Comparison of ENCODE assay signal across 8 mouse cellular contexts in the genomic region with DNA sequence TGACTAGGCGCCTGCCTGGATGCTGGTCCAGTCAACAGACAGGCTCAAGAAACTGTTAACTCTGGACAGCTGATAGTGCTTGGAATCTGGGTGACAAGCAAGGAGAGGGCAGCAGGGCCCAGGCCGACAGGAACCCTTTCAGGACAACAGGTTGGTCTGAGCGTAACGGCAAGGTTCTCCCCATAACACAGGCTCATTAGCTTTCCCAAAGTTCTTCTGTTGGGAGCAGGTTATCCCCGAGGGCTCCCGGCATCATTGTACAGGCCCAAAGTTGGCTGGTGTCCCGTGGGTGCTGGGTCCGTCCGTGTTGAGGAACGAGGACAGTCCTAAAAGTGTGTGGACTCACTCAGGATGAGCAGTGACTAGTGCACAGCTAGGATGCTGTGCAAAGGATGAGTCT. TPM values are rescaled to one million over a fixed set of nuclear protein-coding genes. Genes with fewer than 3 reads are reported as not detected.
DNase-seq lines count a peak whose midpoint lies in the region; ATAC-seq and TF ChIP-seq lines count a peak whose summit lies in the region.

No protein-coding gene starts in this region.

- H3K27ac ChIP-seq in gastrocnemius, adult 2 months = peak overlapping the region; percentile 97
- H3K27ac ChIP-seq in ES-Bruce4 (ENCODE audit: insufficient read depth, low read length) = no peak overlapping the region
- H3K27ac ChIP-seq in hindbrain, embryonic 10.5 days = peak overlapping the region; percentile 93
- peak overlapping the region; percentile 97 for H3K27ac ChIP-seq in liver, embryonic 16.5 days (ENCODE audit: low read length)

- TF ChIP-seq EP300 in ES-Bruce4 (IDR thresholded peaks at IDR 0.05; ENCODE audit: insufficient read depth, low read depth, low read length) = no peak

- H3K27me3 ChIP-seq in ES-Bruce4 (ENCODE audit: control insufficient read depth, insufficient read depth, low read length, poor library complexity, severe bottlenecking) = no peaks in the 10 kb centered on the region
- H3K27me3 ChIP-seq in hindbrain, embryonic 10.5 days (ENCODE audit: insufficient read depth, poor library complexity, severe bottlenecking) = 0 out of 2 replicates have a peak, but pooled peaks cover 3% of the 10 kb centered on the region
- peaks cover 18% of the 10 kb centered on the region for H3K27me3 ChIP-seq in liver, embryonic 16.5 days (ENCODE audit: control insufficient read depth, insufficient read depth, low read depth, low read length)

- ATAC-seq in liver, embryonic 16.5 days (ENCODE audit: low read depth) = no peak

- no peaks in the 10 kb centered on the region for H3K9me3 ChIP-seq in ES-Bruce4 (replicated peaks; ENCODE audit: control insufficient read depth, insufficient read depth, low read length, poor library complexity, severe bottlenecking)
- no peaks in the 10 kb centered on the region for H3K9me3 ChIP-seq in hindbrain, embryonic 10.5 days
- no peaks in the 10 kb centered on the region for H3K9me3 ChIP-seq in liver, embryonic 16.5 days (replicated peaks; ENCODE audit: control insufficient read depth, low read length)

- peaks cover 8% of the 10 kb centered on the region for H3K4me1 ChIP-seq in ES-Bruce4 (ENCODE audit: control insufficient read depth, insufficient read depth, low read length)
- H3K4me1 ChIP-seq in hindbrain, embryonic 10.5 days (replicated peaks) = peaks cover 66% of the 10 kb centered on the region
- peaks cover 60% of the 10 kb centered on the region for H3K4me1 ChIP-seq in liver, embryonic 16.5 days (ENCODE audit: control insufficient read depth, low read depth, low read length)

- peak; percentile 70 for DNase-seq in gastrocnemius, adult 2 months
- DNase-seq in gastrocnemius, adult 8-10 months (ENCODE audit: low spot score in 2 of 2) = no peak
- DNase-seq in hindbrain, embryonic 10.5 days (ENCODE audit: low spot score) = peak; percentile 29
- no peak for DNase-seq in adrenal gland, postnatal 4 days (ENCODE audit: low spot score in 2 of 2)
- no peak for DNase-seq in urinary bladder, postnatal 4 days (ENCODE audit: low spot score in 2 of 2)
- DNase-seq in kidney, adult 11 months = no peak

- H3K4me2 ChIP-seq in liver, embryonic 16.5 days (ENCODE audit: low read depth, low read length) = peak overlapping the region; percentile 95

- H3K4me3 ChIP-seq in gastrocnemius, adult 2 months = peak overlapping the region; percentile 73
- peak overlapping the region; percentile 93 for H3K4me3 ChIP-seq in ES-Bruce4 (ENCODE audit: low read depth, low read length)
- peak overlapping the region; percentile 73 for H3K4me3 ChIP-seq in hindbrain, embryonic 10.5 days
- H3K4me3 ChIP-seq in liver, embryonic 16.5 days (ENCODE audit: low read depth, low read length) = peak overlapping the region; percentile 80

- no peak for TF ChIP-seq POLR2A in ES-Bruce4 (IDR thresholded peaks at IDR 0.05; ENCODE audit: insufficient read depth, low read length)

- WGBS in hindbrain, embryonic 10.5 days = 6% methylated on average over 10 of the region's 10 CpGs
- WGBS in liver, embryonic 16.5 days (ENCODE audit: insufficient replicate concordance) = 40% methylated on average over 10 of the region's 10 CpGs

- H3K9ac ChIP-seq in ES-Bruce4 (ENCODE audit: low read depth, poor library complexity, severe bottlenecking) = peak overlapping the region; percentile 74
- H3K9ac ChIP-seq in liver, embryonic 16.5 days (ENCODE audit: low read depth, low read length) = peak overlapping the region; percentile 90

- intact Hi-C loops in gastrocnemius, adult 2 months (cut with DNase I) = loop anchor here (2.0 kb wide), 1 partner anchor 17 kb away; the partner anchor contains the start of gene Ccdc57

- no peaks in the 10 kb centered on the region for H3K36me3 ChIP-seq in ES-Bruce4 (ENCODE audit: control insufficient read depth, insufficient read depth, low read length, poor library complexity, severe bottlenecking)
- H3K36me3 ChIP-seq in hindbrain, embryonic 10.5 days = peaks cover 29% of the 10 kb centered on the region
- no peaks in the 10 kb centered on the region for H3K36me3 ChIP-seq in liver, embryonic 16.5 days (ENCODE audit: control insufficient read depth, insufficient read depth)

- no peak for TF ChIP-seq CTCF in gastrocnemius, adult 2 months (IDR thresholded peaks at IDR 0.05)
- TF ChIP-seq CTCF in ES-Bruce4 (IDR thresholded peaks at IDR 0.05; ENCODE audit: low read depth, low read length) = no peak

RNA-seq across cellular contexts. Expression of gene Slc16a3, which starts 1.6 kb away (rescaled TPM):
- total RNA-seq in gastrocnemius, adult 2 months (2021) = 100 to 1,000 TPM; 295 to 479 TPM
- 100 to 1,000 TPM; 268 to 367 (median 304) TPM for total RNA-seq in gastrocnemius, adult 8-10 months (2022)
- polyA plus RNA-seq in ES-Bruce4 (2011; ENCODE audit: insufficient read depth, insufficient read length, low read depth, missing spikeins) = 80.9 and 84.3 TPM in 2 replicates
- polyA plus RNA-seq in hindbrain, embryonic 10.5 days (2016; fragmentation: Nextera tagmentation; extraction: Ambion mirVana) = 111 and 204 TPM in 2 replicates
- polyA plus RNA-seq in liver, embryonic 16.5 days (2015; fragmentation: Nextera tagmentation; extraction: Ambion mirVana) = 80.5 and 82.1 TPM in 2 replicates
- total RNA-seq in adrenal gland, postnatal 4 days (2021) = 1 to 10 TPM; 6.9 to 8.6 TPM

RNA-seq across cellular contexts. Expression of gene Ccdc57, which starts 17.2 kb away (rescaled TPM):
- total RNA-seq in gastrocnemius, adult 2 months (2021) = 1 to 10 TPM; 3.4 to 3.6 TPM
- total RNA-seq in gastrocnemius, adult 8-10 months (2022) = 1 to 10 TPM; 2.3 to 5.4 (median 3.6) TPM
- polyA plus RNA-seq in ES-Bruce4 (2011; ENCODE audit: insufficient read depth, insufficient read length, low read depth, missing spikeins) = 3.4 and 3.8 TPM in 2 replicates
- 6.1 and 6.4 TPM in 2 replicates for polyA plus RNA-seq in hindbrain, embryonic 10.5 days (2016; fragmentation: Nextera tagmentation; extraction: Ambion mirVana)
- 1.6 and 1.7 TPM in 2 replicates for polyA plus RNA-seq in liver, embryonic 16.5 days (2015; fragmentation: Nextera tagmentation; extraction: Ambion mirVana)
- total RNA-seq in adrenal gland, postnatal 4 days (2021) = 10 to 100 TPM; 14.3 to 14.4 TPM

RNA-seq across cellular contexts. Expression of gene Csnk1d, which starts 41.3 kb away (rescaled TPM):
- 10 to 100 TPM; 50.0 to 53.7 TPM for total RNA-seq in gastrocnemius, adult 2 months (2021)
- 10 to 100 TPM; 50.9 to 64.8 (median 53.1) TPM for total RNA-seq in gastrocnemius, adult 8-10 months (2022)
- 99.3 and 109 TPM in 2 replicates for polyA plus RNA-seq in ES-Bruce4 (2011; ENCODE audit: insufficient read depth, insufficient read length, low read depth, missing spikeins)
- 124 and 134 TPM in 2 replicates for polyA plus RNA-seq in hindbrain, embryonic 10.5 days (2016; fragmentation: Nextera tagmentation; extraction: Ambion mirVana)
- polyA plus RNA-seq in liver, embryonic 16.5 days (2015; fragmentation: Nextera tagmentation; extraction: Ambion mirVana) = 33.4 and 36.8 TPM in 2 replicates
- 100 to 1,000 TPM; 165 to 166 TPM for total RNA-seq in adrenal gland, postnatal 4 days (2021)

Comparison
In these comparisons a context has a peak if more than half of its experiments do, and no peak if none do; other contexts are left out.
1. DNase-seq: peak in gastrocnemius, adult 2 months (single experiment) and hindbrain, embryonic 10.5 days (single experiment); none in gastrocnemius, adult 8-10 months (0 of 2), adrenal gland, postnatal 4 days (0 of 2), urinary bladder, postnatal 4 days (0 of 2) and kidney, adult 11 months (single experiment).
2. RNA of gene Slc16a3, which starts 1.6 kb away (total RNA-seq): 295 to 479 TPM in gastrocnemius, adult 2 months and 268 to 367 TPM in gastrocnemius, adult 8-10 months; 6.9 to 8.6 TPM in adrenal gland, postnatal 4 days; every median in the first group is over 10 times any median in the second.
3. Peak in every context shown above with its lines, with median percentiles within 50 percentile points of each other: H3K4me3 ChIP-seq.